Mouse (Mus musculus): ENCODE results near the gene Snrpg.
A peak's percentile ranks its signal among the peaks of the same experiment; 100 is the strongest.

The Snrpg gene

GRCm38 (mm10) chr6:86370764-86371339 is at the start of gene Snrpg:
Gene Snrpg (plus strand): TSS chr6:86371304.
- DNase-seq (ENCODE audit: low read depth, low spot score): peak; percentile 25

DNA sequence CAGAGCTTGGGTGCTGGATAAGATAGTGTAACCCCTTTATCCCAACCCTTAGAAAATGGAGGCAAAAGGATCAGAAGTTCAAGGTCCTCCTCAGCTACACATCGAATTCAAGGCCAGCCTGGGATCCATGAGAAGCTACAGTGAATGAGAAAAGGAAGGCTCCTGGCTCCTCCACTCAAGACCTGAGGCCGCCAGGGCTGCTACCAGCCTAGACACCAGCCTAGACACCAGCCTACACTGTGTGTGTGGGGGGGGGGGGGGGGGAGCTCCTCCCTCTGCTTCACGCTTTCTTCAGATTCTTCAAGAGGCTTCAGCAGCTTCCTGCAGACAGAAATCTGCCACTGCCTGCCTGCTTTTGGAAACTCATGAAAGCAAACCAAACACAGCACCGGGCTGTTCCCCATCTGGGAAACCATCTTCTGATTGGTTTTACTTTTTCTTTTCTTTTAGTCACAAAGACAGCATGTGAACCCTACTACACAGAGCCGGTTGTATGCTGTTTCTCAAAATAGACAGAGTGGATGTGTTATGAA is 49.0 kb upstream of the Snrpg start:
- DNase-seq (ENCODE audit: low read depth, low spot score): peak; percentile 61

- peak; percentile 96 for DNase-seq (ENCODE audit: low read depth, low spot score)
Observed at GRCm38 (mm10) chr6:86322991-86323390, 48.1 kb upstream of the Snrpg start.

DNA sequence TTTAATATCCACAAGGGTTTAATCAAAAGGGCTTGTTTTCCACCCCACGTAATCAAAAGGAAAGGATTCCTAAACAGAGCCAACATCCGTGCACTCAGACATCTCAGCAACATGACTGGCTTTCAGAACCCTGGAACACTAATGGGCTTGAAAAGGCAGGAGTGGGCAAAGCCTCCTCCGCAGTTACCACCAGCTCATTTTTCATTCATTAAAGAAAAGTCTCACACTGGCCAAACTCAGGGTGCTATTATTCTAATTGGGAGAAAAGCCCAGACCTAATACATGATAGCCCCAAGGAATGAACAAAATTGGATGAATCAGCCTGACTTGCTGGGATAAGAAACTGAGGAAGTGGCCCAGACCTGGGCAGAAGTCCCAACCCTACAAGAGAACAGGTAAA is 46.7 kb upstream of the Snrpg start:
- no peak for DNase-seq (ENCODE audit: low read depth, low spot score)

- no peak for DNase-seq (ENCODE audit: low read depth, low spot score)
Observed at GRCm38 (mm10) chr6:86325646-86326045, 45.5 kb upstream of the Snrpg start.

GRCm38 (mm10) chr6:86326866-86327265 is 44.2 kb upstream of the Snrpg start:
- DNase-seq (ENCODE audit: low read depth, low spot score): no peak

DNA sequence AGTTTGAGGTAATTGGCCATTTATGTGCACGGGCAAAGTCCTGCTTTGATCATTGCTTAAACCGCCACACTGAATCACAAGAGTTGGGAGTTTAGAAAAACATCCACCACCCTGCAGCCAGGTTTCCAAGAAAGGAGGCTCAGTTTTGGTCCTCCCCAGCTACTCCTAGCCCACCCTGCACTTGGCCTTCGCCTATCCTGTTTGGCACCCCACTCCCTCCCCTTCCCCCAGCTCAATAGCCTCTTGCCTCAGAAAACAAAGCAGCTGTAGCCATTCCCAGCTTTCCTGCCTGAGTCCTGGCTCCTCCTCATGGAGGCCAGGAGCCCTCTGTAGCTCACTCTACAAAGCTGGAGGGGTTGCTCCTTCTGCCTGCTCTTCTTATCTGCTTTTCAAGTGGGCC is 42.7 kb upstream of the Snrpg start:
- no peak for DNase-seq (ENCODE audit: low read depth, low spot score)

DNA sequence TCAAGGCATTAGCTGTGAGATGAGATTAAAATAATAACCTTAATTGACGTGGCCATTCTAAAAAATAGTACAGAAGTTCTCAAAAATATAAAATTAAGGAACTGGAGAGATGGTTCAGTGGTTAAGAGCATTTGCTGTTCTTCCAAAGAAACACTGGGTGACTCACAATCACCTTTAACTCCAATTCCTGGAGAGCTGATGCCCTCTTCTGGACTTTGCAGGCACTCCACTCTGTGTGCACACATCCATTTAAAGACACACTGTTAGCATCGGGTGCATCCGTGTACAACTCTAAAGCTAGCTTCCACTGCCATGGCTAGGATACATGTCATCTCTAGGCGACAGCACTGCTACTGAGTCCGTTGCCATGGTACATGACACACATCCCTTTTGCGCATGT is 41.2 kb upstream of the Snrpg start:
- peak; percentile 87 for DNase-seq (ENCODE audit: low read depth, low spot score)

- no peak for DNase-seq (ENCODE audit: low read depth, low spot score)
Observed at GRCm38 (mm10) chr6:86335121-86335849, 35.8 kb upstream of the Snrpg start.

DNA sequence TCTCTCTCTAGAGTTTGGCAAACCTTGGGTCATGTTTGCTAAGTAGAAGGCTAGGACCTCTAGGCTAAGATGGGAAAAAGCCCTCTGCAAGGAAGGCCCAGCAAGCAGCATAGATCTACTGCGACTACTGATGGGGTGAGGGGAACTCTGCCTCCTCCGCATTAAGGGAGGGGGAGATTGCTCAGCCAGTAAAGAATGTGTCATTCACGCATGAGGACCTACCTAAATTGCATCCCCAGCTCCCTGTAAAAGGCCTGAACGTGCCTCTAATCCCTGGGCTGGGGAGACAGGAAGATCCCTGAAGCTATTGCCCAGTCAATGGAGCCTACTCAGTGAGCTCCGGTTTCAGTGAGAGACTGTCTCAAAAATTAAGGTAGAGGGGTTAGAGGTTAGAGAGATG is 35.2 kb upstream of the Snrpg start:
- no peak for DNase-seq (ENCODE audit: low read depth, low spot score)

DNA sequence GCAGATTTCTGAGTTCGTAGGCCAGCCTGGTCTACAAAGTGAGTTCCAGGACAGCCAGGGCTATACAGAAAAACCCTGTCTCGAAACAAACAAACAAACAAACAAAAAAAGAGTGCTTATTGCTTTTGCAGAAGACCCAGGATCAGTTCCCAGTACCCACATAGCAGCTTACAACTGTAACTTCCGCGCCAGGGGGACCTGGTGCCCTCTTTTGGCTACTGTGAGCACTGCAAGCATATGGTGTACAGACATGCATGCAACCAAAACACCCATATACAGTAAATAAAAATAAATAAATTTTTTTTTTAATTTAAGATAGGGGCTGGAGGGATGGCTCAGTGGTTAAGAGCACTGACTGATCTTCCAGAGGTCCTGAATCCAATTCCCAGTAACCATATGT is 34.8 kb upstream of the Snrpg start:
- peak; percentile 54 for DNase-seq (ENCODE audit: low read depth, low spot score)

DNA sequence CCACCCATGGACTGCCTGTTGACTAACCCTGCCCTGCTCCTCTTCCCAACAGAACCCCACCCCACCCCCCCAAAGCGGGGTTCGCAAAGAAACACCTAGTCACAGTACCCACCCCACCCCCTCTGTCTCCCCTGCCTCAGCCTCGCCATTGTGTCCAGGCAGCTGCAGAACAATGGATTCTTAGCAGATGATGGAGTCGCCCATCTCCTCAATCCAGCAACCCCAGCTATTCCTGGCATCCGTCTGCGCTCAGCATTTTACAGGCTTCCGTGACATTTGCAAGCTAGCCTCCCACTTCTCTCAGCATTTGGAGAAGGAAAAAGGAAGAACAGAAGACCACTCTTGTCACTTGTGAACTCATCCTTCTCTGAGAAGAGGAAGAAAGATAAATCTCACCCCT is 27.4 kb upstream of the Snrpg start:
- peak; percentile 52 for DNase-seq (ENCODE audit: low read depth, low spot score)

DNA sequence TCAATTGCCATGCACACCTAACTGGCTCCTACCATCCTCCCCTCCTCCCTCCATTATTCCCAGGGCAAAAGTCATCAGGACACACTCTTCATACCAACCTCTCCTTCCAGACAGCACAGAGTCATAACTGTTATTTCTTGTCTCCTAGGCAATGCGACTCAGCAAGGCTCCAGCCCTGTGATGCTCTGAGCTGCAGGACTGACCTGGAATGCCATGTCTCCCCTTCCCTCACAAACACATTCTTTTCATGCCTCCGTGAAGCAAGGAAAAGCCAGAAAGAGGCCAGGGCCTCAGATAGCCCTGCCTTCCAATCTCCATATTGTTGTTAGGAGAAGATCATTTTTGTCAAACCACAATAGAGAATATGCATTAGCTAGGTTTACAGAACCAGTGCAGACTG is 25.0 kb upstream of the Snrpg start:
- no peak for DNase-seq (ENCODE audit: low read depth, low spot score)

DNA sequence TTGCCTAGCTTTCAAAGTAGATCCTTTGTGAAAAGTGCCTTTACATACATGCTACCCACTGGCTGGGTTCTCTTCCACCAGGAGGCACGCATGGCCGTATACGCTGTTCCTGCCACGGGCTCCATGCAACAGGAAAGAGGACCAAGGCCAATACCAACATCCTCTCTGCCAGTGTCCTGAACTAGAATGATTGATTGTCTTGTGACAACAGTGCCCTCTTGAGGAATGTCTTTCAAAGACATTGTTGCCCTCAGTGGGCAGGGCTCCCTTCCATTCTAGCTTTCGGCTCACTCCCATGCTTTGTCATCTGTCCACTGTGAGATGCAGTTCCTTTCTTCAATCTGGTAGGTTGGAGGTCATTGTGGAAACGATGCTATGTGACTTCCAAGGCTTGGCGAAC is 21.8 kb upstream of the Snrpg start:
- no peak for DNase-seq (ENCODE audit: low read depth, low spot score)

DNA sequence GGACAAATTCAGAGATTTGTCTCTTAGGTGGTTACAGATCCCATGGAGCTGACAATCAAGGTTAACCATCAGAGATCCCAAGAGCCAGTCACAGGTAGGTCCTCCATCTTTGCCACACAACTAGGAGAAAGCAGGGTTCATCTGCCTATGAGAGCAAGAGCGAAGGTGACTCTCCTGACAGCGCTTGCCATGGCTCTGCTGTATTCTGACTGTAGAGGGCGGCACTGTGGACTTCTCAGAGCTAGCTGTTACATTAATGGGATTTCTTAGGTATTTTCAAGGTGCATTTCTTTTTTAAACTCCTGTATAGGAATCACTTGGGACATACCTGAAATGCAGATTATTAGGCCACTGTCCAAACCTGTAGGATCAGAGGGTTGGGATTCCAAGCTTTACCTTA is 16.2 kb upstream of the Snrpg start:
- no peak for DNase-seq (ENCODE audit: low read depth, low spot score)

GRCm38 (mm10) chr6:86356956-86357355 is 14.1 kb upstream of the Snrpg start:
- DNase-seq (ENCODE audit: low read depth, low spot score): no peak

DNA sequence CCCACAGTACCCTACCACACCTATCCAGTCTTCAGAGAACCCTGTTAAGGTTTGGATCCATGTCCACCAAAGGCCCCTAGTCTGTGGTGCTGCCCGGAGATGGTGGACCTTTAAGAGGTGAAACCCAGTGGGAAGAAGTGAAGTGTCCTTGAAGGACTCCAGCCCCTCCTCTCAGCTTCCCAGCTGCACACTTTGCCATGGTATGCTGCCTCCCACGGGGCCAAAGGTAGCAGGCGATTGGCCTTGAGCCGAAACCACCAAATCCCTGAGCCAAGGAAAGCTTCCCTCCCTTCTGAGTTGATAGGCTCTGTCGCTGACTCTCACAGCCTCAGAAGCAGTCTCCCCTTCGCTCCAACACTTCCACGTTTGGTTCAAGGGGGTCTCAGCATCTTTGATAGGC is 10.4 kb upstream of the Snrpg start:
- DNase-seq (ENCODE audit: low read depth, low spot score): peak; percentile 14

GRCm38 (mm10) chr6:86361373-86361772 is 9.7 kb upstream of the Snrpg start:
- peak; percentile 47 for DNase-seq (ENCODE audit: low read depth, low spot score)

DNA sequence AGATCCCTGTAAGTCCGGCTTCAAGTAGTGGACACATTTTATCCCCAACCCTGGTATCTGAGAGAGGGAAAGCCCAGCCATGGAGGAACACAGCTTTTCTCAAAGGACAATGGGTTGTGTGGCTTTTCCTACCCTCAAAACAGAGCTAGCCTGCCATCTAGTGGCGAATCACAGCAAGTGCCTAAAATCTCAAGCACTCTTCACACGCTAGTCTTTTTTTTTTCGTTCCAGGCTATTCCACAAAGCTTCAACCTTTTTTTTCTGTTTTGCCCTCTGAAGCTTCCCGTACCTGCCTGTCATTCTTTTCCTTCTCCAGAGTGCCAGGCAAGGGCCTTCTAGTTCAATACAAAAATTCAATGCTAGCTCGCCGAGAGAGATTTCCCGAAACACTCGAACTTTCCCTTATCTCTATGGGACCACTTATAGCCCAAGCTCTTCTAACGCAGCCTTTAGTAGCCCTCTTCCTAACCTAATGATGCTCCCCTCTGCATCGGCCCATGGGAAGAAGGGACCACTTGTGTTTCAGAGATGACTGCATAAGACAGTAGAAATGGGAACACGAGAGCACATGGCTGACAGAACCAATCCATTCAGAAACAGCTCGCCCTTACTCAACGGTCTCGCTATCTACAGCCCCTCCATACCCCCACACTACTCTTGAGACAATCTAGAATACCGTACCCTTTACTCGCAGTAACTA is 6.5 kb upstream of the Snrpg start:
- DNase-seq (ENCODE audit: low read depth, low spot score): peak; percentile 89

DNA sequence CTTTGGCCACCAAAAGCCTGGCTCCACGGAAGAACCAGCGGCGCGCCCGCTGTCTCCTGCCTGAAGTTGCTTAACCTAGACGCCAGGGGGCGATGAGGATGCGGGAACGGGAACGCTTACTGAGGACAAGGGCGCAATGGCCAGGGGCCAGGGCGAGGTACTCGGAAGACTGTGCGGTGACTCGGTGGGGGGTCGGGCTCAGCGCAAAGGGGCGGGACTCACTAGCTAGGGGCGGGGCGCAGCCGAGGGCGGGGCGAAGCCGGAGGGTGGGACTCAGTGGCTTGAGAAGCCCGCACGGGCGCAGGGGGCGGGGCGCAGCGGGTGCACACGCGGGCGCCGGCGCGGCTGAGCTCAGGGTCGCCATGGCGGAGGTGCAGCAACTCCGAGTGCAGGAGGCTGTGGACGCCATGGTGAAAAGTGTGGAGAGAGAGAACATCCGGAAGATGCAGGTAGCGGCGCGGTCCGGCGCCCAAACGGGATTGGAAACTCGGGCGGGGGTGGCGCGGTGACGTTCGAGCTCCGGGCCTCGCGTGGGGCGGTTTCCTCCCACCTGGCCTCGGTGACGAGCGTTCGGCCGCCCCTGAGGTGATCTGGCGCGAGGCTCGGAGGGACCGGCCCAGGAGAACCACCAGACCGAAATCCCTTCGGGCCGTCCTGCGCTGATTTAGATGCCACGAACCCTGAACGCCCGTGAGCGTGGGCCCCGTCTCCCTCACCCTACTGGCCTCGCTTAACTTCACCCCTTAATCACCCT is 5.6 kb upstream of the Snrpg start, which contains the start of gene Fam136a:
Gene Fam136a (plus strand): TSS at position 276 of the 754 bp plus-strand sequence.
- peak; percentile 100 for DNase-seq (ENCODE audit: low read depth, low spot score)

- peak; percentile 43 for DNase-seq (ENCODE audit: low read depth, low spot score)
Observed at GRCm38 (mm10) chr6:86366125-86366852, 4.8 kb upstream of the Snrpg start.
